Mouse (Mus musculus) intestine, postnatal 0 days (tissue): ENCODE results near the gene Rbpms2. TPM values are rescaled to one million over a fixed set of nuclear protein-coding genes. Genes with fewer than 3 reads are reported as not detected.
"Not testable (repeated sequence)": the region's sequence is repeated elsewhere in the genome, so short reads cannot be mapped to it uniquely, and the experiment has no call there.

Experiments used
- ATAC-seq: fragments of 200-750 bp; cut with Nextera tagmentation; 2 replicates; pipeline ENCODE4 v1.8.0; 2017; ENCODE audit warnings: mild to moderate bottlenecking, moderate TSS enrichment, moderate library complexity
- H3K27ac ChIP-seq: fragments of 300-500 bp; sonication (generic); 2 replicates; pipeline ENCODE4 v1.5.1; 2014; ENCODE audit warnings: mild to moderate bottlenecking, low read depth, low read length, moderate library complexity
- H3K27me3 ChIP-seq: fragments of 300-500 bp; sonication (generic); replicated peaks from 2 replicates; pipeline ENCODE4 v1.6.1; 2014; ENCODE audit warnings: low read length, mixed read lengths; ENCODE audit not compliant: control insufficient read depth, insufficient read depth
- H3K36me3 ChIP-seq: fragments of 300-500 bp; sonication (generic); 2 replicates; pipeline ENCODE4 v1.6.1; 2014; ENCODE audit warnings: mild to moderate bottlenecking, moderate library complexity; ENCODE audit not compliant: control insufficient read depth, insufficient read depth
- H3K4me1 ChIP-seq: fragments of 300-500 bp; sonication (generic); replicated peaks from 2 replicates; pipeline ENCODE4 v1.6.1; 2014; ENCODE audit warnings: antibody characterized with exemption, low read length, mixed read lengths; ENCODE audit not compliant: control insufficient read depth, insufficient read depth
- H3K4me2 ChIP-seq: fragments of 300-500 bp; sonication (generic); replicated peaks from 2 replicates; pipeline ENCODE4 v1.6.1; 2014; ENCODE audit warnings: low read depth, mild to moderate bottlenecking, moderate library complexity
- H3K4me3 ChIP-seq: fragments of 300-500 bp; sonication (generic); 2 replicates; pipeline ENCODE4 v1.5.1; 2014; ENCODE audit warnings: low read depth, low read length
- H3K9ac ChIP-seq: fragments of 300-500 bp; sonication (generic); 2 replicates; pipeline ENCODE4 v1.6.1; 2014; ENCODE audit warnings: mild to moderate bottlenecking, low read depth, low read length
- H3K9me3 ChIP-seq: fragments of 300-500 bp; sonication (generic); 2 replicates; pipeline ENCODE4 v1.6.1; 2016; ENCODE audit warnings: mixed run types; ENCODE audit not compliant: control insufficient read depth
- CTCF ChIP-seq: sonication (generic); IDR thresholded peaks from 2 replicates; pipeline ENCODE4 v1.5.1; 2016; ENCODE audit warnings: low read depth, mild to moderate bottlenecking, control low read depth, antibody characterized with exemption, moderate library complexity
- WGBS: fragments of 180-500 bp; shearing (Covaris S2); extraction: QIAGEN DNeasy Blood & Tissue Kit; methylation state at CpG from one replicate; pipeline ENCODE4 v1.1.7; 2014; 5-methylcytosine and 5-hydroxymethylcytosine counted together
- polyA plus RNA-seq: library from polyadenylated mRNA; unstranded; fragments of >200 nt; fragmentation: Nextera tagmentation; extraction: Ambion mirVana; gene quantifications from 2 replicates; pipeline ENCODE4 v1.2.1, GENCODE M21; 2015

Gene Rbpms2
- polyA plus RNA-seq, 1 experiment from 2014 or later, result 21.4 TPM

DNA sequence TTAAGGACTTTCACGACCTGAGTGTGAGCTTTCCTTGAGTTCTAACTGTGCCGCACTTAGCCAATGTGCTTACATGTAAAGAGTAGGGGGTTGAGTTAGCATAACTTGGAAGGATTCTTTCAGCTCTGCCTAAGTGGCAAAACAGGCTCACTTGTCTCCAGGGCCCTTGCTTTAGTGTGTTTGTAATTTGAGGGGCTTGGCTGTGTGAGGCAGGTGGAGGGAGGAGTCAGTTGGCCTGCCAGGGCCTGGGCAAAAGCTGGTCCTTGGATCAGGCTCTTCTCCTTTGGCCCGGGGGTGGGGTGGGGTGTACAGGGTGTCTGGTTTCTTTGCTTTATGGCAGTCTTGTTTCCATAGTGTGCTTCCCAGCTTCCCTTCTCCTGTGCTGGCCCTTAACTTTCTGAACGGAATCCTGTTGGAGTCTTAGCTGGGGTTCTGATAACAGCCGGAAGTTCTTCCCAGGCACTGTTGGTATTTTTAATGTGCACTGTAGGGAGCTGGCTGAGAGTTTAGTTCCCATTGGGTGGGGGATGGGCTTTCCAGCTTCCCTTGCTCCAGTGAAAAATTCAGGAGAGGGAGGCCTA is 49.8 kb downstream of the Rbpms2 start:
- ATAC-seq, result no peak
- H3K4me1 ChIP-seq, result 0 out of 2 replicates have a peak, but pooled peaks cover 6% of the 10 kb centered on the region
- peak overlapping the region; percentile 4; the same call in 1 of the 2 replicates for H3K4me3 ChIP-seq
- no peaks in the 10 kb centered on the region for H3K36me3 ChIP-seq
- TF ChIP-seq CTCF, result no peak
- WGBS, result 21% methylated on average over 5 of the region's 5 CpGs
- H3K27ac ChIP-seq, result peak overlapping the region; percentile 47; the same call in 1 of the 2 replicates
- H3K4me2 ChIP-seq, result peak overlapping the region; percentile 70
- 0 out of 2 replicates have a peak overlapping the region, but pooled peaks have one; percentile 8 for H3K9ac ChIP-seq
- no peaks in the 10 kb centered on the region for H3K9me3 ChIP-seq
- no peaks in the 10 kb centered on the region for H3K27me3 ChIP-seq

DNA sequence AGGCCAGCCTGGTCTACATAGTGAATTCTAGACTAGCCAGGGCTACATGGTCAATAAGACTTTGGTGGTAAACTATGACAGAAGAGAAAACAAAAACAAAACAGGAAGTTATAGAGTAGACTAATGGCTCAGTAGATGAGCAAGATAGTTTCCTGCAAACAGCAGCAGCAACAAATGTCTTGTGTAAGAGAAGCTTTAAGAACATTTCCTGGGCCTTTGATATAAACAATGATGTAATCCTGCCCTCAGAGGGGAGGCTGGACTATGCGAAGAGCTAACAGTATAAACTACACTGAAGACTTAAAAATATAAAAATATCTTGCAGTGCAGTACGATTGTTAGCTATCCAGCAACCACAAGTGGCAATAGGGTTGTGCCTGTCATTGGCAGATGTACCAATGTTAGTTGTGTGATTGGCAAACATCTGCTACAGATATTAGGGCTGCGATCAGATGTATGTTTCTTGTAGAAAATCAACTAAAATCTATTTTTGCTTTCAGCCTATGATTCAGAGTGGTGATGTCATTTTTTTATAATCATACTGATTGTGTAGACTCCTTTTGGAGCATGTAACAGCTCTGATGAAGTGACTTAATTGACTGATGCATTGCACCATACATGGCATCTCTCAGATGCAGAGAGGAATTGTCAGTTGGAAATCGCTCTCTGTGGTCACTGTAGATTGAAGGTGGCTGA is 51.6 kb downstream of the Rbpms2 start:
- Histone ChIP-seq H3K9ac (no peak overlapping the region), H3K4me2 (no peak overlapping the region), H3K27ac (no peak overlapping the region; the same call in 1 of the 2 replicates), H3K4me1 (no peaks in the 10 kb centered on the region), H3K36me3 (no peaks in the 10 kb centered on the region), H3K9me3 (no peaks in the 10 kb centered on the region), H3K27me3 (no peaks in the 10 kb centered on the region), H3K4me3 (no peak overlapping the region)
- ATAC-seq, result no peak
- no peak for TF ChIP-seq CTCF
- 71% methylated on average over 4 of the region's 4 CpGs for WGBS

DNA sequence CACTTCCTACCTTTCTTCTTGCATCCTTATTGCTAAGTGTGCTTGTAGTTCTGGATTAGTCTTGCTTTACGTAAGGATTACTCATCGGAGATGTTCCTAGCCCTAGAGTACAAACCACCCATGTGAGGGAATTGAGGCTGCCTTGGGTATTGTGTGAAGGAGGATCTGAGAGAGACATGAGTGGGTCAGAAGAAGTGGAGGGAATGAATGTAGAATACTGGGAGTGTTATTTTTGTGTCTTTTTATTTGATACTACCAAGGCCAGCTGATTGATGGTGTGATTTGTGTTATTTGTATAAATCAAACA is 52.1 kb downstream of the Rbpms2 start:
- Histone ChIP-seq H3K27me3 (no peaks in the 10 kb centered on the region), H3K9me3 (no peaks in the 10 kb centered on the region), H3K36me3 (no peaks in the 10 kb centered on the region), H3K27ac (no peak overlapping the region), H3K4me1 (no peaks in the 10 kb centered on the region), H3K9ac (no peak overlapping the region), H3K4me2 (no peak overlapping the region), H3K4me3 (no peak overlapping the region)
- no peak for TF ChIP-seq CTCF
- no peak for ATAC-seq
- WGBS, result 73% methylated on average over 2 of the region's 2 CpGs

DNA sequence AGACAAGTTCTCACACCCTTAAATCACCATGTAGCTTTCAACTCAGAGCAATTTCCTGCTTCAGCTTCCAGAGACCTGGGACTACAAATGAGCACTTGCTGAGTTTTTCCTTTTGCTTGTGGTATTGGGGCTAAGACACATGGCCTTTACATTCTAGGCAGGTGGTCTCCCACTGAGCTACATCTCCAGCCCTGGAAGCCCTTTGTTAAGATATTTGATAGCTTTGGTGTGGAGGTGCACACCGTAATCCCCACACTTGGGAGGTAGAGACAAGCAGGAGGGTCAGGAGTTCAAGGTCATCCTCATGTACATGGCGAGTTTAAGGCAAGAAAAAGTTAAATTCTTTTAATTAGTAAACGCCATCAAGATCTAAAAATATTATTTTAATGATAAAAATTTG is 52.7 kb downstream of the Rbpms2 start:
- no peak for ATAC-seq
- no peaks in the 10 kb centered on the region; the same call in 1 of the 2 replicates for H3K36me3 ChIP-seq
- H3K27me3 ChIP-seq, result no peaks in the 10 kb centered on the region
- H3K4me3 ChIP-seq, result no peak overlapping the region
- no peaks in the 10 kb centered on the region for H3K9me3 ChIP-seq
- no peak overlapping the region for H3K27ac ChIP-seq
- no peak overlapping the region for H3K4me2 ChIP-seq
- WGBS, result 88% methylated on average over 3 of the region's 3 CpGs
- H3K9ac ChIP-seq, result no peak overlapping the region
- no peak for TF ChIP-seq CTCF
- no peaks in the 10 kb centered on the region for H3K4me1 ChIP-seq

DNA sequence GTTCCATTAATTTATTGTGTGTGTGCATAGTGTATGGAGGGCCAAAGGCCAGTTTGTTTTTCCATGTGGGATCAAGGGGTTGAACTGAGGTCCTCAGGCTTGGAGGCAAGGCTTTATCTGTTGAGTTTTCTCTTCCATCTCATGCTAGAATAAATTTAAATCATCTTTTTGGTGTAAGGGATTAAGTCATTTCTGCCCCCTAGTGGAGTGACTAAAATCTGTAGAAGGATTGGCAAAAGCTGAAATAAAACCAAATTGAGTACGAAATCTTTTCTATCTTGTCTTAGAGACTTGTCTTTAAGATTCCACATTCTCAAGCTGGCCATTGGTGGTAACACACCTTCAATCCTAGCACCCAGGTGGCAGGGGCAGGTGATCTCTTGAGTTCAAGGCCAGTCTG is 53.5 kb downstream of the Rbpms2 start:
- WGBS, result 71% methylated on average over 1 of the region's 1 CpGs

DNA sequence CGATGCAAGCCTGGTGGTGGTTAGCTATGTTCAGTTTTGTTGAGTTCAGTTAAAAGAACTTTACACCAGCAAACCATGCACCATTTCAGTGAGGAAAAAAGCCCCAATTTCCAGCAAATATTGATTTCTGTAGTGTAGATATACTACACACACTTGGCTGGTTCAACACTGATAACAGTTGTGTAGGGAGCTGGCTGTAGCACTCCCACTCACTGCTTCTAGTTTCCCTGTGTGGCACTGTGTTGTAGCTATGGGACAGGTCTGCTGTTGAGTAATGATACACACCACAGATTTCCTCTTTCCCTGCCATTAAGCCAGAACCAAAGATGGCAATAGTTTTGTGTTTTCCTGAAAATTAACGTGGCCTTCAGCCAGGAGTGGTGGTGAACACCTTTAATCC is 55.3 kb downstream of the Rbpms2 start:
- H3K4me3 ChIP-seq, result no peak overlapping the region
- ATAC-seq, result no peak
- H3K9me3 ChIP-seq, result no peaks in the 10 kb centered on the region
- no peak overlapping the region for H3K27ac ChIP-seq
- no peaks in the 10 kb centered on the region for H3K27me3 ChIP-seq
- no peak for TF ChIP-seq CTCF
- peaks cover 8% of the 10 kb centered on the region for H3K36me3 ChIP-seq
- WGBS, result 80% methylated on average over 2 of the region's 2 CpGs
- no peak overlapping the region for H3K4me2 ChIP-seq
- H3K9ac ChIP-seq, result no peak overlapping the region
- no peaks in the 10 kb centered on the region for H3K4me1 ChIP-seq

More for the DNA sequence above, 53.5 kb downstream of the Rbpms2 start:
- Histone ChIP-seq H3K4me2 (no peak overlapping the region), H3K9me3 (no peaks in the 10 kb centered on the region), H3K4me3 (no peak overlapping the region), H3K27ac (no peak overlapping the region), H3K27me3 (no peaks in the 10 kb centered on the region), H3K4me1 (no peaks in the 10 kb centered on the region), H3K9ac (no peak overlapping the region), H3K36me3 (peaks cover 6% of the 10 kb centered on the region)
- no peak for ATAC-seq
- peak; percentile 66 for TF ChIP-seq CTCF

DNA sequence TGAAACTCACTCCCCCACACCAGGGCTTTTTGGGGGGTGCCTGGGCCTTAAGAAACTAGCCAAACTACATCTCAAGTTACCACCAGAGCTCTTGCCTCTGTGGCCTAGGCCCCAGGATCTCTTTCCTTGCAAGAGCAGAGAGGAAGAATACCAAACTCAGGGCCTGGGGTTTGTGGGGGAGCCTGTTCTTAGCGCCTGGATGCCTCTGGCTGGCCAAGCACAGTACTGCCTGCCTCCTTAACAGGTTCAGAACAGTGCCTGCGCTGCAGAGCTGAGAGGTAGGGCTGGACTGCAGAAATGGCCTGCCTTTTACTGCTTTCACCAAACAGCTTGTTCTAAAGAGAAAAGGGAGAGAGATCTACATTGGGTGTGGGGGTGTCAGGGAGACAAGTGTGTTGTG is 60.4 kb downstream of the Rbpms2 start:
- not testable (repeated sequence) for H3K4me3 ChIP-seq, ATAC-seq, H3K27ac ChIP-seq, H3K4me1 ChIP-seq, H3K9me3 ChIP-seq, H3K9ac ChIP-seq, H3K27me3 ChIP-seq, H3K4me2 ChIP-seq
- peaks cover 37% of the 10 kb centered on the region for H3K36me3 ChIP-seq
- 62% methylated on average over 2 of the region's 2 CpGs for WGBS
